Mouse (Mus musculus) kidney, postnatal 0 days (tissue): ENCODE data around the gene Erc2. TPM values are rescaled to one million over a fixed set of nuclear protein-coding genes. Genes with fewer than 3 reads are reported as not detected.

Experiments used
- ATAC-seq: fragments of 200-750 bp; cut with Nextera tagmentation; replicated peaks from 2 replicates; pipeline ENCODE4 v1.8.0; 2017; ENCODE audit warnings: low read depth, moderate number of reproducible peaks, moderate TSS enrichment, moderate library complexity; ENCODE audit not compliant: low FRiP score
- DNase-seq: peaks from one replicate; pipeline ENCODE4 v3.0.0-alpha.2; 2016; ENCODE audit warnings: low spot score
- H3K27ac ChIP-seq: fragments of 300-500 bp; sonication (generic); 2 replicates; pipeline ENCODE4 v1.5.1; 2014; ENCODE audit warnings: mild to moderate bottlenecking
- H3K27me3 ChIP-seq: fragments of 300-500 bp; sonication (generic); 2 replicates; pipeline ENCODE4 v1.6.1; 2014; ENCODE audit warnings: low read length, mixed read lengths; ENCODE audit not compliant: insufficient read depth
- H3K36me3 ChIP-seq: fragments of 300-500 bp; sonication (generic); 2 replicates; pipeline ENCODE4 v1.6.1; 2014; ENCODE audit warnings: low read length, mixed read lengths; ENCODE audit not compliant: insufficient read depth
- H3K4me1 ChIP-seq: fragments of 300-500 bp; sonication (generic); replicated peaks from 2 replicates; pipeline ENCODE4 v1.6.1; 2014; ENCODE audit warnings: antibody characterized with exemption, low read length, mixed read lengths; ENCODE audit not compliant: insufficient read depth
- H3K4me2 ChIP-seq: fragments of 300-500 bp; sonication (generic); 2 replicates; pipeline ENCODE4 v1.6.1; 2014; ENCODE audit warnings: mild to moderate bottlenecking, low read length, moderate library complexity, mixed read lengths
- H3K4me3 ChIP-seq: fragments of 300-500 bp; sonication (generic); replicated peaks from 2 replicates; pipeline ENCODE4 v1.5.1; 2014; ENCODE audit warnings: low read depth, low read length
- H3K9ac ChIP-seq: fragments of 300-500 bp; sonication (generic); 2 replicates; pipeline ENCODE4 v1.6.1; 2014; ENCODE audit warnings: low read depth, low read length
- H3K9me3 ChIP-seq: fragments of 300-500 bp; sonication (generic); replicated peaks from 2 replicates; pipeline ENCODE4 v1.6.1; 2016; ENCODE audit warnings: low read length, inconsistent platforms, mixed read lengths
- CTCF ChIP-seq: IDR thresholded peaks from 2 replicates; pipeline ENCODE4 v1.5.1; 2016; ENCODE audit warnings: antibody characterized with exemption, low read depth, mild to moderate bottlenecking, moderate library complexity
- WGBS: fragments of 180-500 bp; shearing (Covaris S2); extraction: QIAGEN DNeasy Blood & Tissue Kit; methylation state at CpG from one replicate; pipeline ENCODE4 v1.1.7; 2014; 5-methylcytosine and 5-hydroxymethylcytosine counted together
- polyA plus RNA-seq: library from polyadenylated mRNA; unstranded; fragments of >200 nt; fragmentation: Nextera tagmentation; extraction: Ambion mirVana; gene quantifications from 2 replicates; pipeline ENCODE4 v1.2.1, GENCODE M21; 2015

The Erc2 gene
- polyA plus RNA-seq, 1 experiment from 2014 or later, result 6.8 TPM

DNA sequence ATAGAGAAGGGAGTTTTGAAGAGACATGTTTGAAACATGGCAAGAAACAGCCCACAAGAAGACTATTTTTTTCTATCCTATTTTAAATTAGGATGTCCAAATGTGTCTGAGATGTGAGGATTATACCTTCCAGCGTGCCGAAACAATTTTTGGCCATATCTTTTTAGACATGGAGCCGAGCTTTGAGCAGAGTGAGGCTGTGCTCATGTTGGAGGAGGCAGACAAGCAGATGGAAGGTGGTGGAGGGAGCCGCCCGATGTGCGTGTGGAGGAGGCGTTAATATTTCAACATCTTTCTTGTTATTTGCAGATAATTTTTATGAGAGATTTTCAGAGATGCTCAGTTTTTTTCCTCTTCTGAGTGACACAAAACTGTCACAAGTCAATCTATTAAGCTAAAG is 50.5 kb downstream of the Erc2 start:
- ATAC-seq, result no peak
- Histone ChIP-seq H3K36me3 (no peaks in the 10 kb centered on the region), H3K4me2 (no peak overlapping the region), H3K4me3 (no peak overlapping the region), H3K27me3 (no peaks in the 10 kb centered on the region), H3K4me1 (no peaks in the 10 kb centered on the region), H3K9me3 (no peaks in the 10 kb centered on the region), H3K9ac (no peak overlapping the region), H3K27ac (no peak overlapping the region)
- no peak for TF ChIP-seq CTCF
- DNase-seq, result no peak
- WGBS, result 93% methylated on average over 7 of the region's 7 CpGs

- Histone ChIP-seq H3K36me3 (no peaks in the 10 kb centered on the region), H3K4me3 (no peak overlapping the region), H3K27me3 (no peaks in the 10 kb centered on the region), H3K9ac (no peak overlapping the region), H3K9me3 (no peaks in the 10 kb centered on the region), H3K27ac (no peak overlapping the region), H3K4me2 (no peak overlapping the region), H3K4me1 (no peaks in the 10 kb centered on the region)
- DNase-seq, result no peak
- TF ChIP-seq CTCF, result no peak
- WGBS, result 91% methylated on average over 4 of the region's 4 CpGs
- ATAC-seq, result no peak
Observed at GRCm38 (mm10) chr14:27674096-27674495, 51.9 kb downstream of the Erc2 start.

GRCm38 (mm10) chr14:27674561-27674960 is 52.3 kb downstream of the Erc2 start:
- DNase-seq, result no peak
- H3K27me3 ChIP-seq, result no peaks in the 10 kb centered on the region
- H3K4me1 ChIP-seq, result no peaks in the 10 kb centered on the region
- H3K36me3 ChIP-seq, result no peaks in the 10 kb centered on the region
- WGBS, result 89% methylated on average over 10 of the region's 10 CpGs
- no peak overlapping the region for H3K27ac ChIP-seq
- TF ChIP-seq CTCF, result no peak
- H3K4me2 ChIP-seq, result no peak overlapping the region
- no peak overlapping the region for H3K9ac ChIP-seq
- no peak for ATAC-seq
- H3K4me3 ChIP-seq, result no peak overlapping the region
- H3K9me3 ChIP-seq, result no peaks in the 10 kb centered on the region

DNA sequence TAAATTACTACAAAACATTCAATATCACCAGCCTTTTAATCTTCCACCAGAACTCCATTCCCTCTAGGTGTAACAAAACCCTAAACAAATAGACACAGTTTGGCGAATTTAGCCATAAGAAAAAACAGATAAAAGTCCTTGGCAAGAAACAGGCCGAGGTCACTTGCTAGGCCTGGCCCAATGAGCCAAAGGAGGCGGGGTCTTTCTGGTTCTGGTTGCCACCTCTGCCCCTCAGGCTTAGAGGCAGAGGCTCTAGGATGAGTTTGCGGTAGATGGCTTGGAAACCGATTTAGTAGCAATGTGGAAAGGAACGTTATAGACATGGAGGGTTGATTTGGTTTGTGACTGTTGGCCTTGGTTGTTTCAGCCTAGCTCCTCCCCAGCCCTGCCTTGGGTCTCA is 52.8 kb downstream of the Erc2 start:
- ATAC-seq (no peak), DNase-seq (no peak)
- no peaks in the 10 kb centered on the region for H3K4me1 ChIP-seq
- H3K4me3 ChIP-seq, result no peak overlapping the region
- H3K36me3 ChIP-seq, result no peaks in the 10 kb centered on the region
- no peaks in the 10 kb centered on the region for H3K27me3 ChIP-seq
- no peak overlapping the region for H3K4me2 ChIP-seq
- WGBS, result 80% methylated on average over 6 of the region's 6 CpGs
- no peaks in the 10 kb centered on the region for H3K9me3 ChIP-seq
- TF ChIP-seq CTCF, result no peak
- H3K27ac ChIP-seq, result no peak overlapping the region
- no peak overlapping the region for H3K9ac ChIP-seq

- TF ChIP-seq CTCF, result no peak
- no peak overlapping the region for H3K9ac ChIP-seq
- H3K9me3 ChIP-seq, result no peaks in the 10 kb centered on the region
- H3K27me3 ChIP-seq, result no peaks in the 10 kb centered on the region
- H3K27ac ChIP-seq, result no peak overlapping the region
- H3K4me1 ChIP-seq, result no peaks in the 10 kb centered on the region
- 81% methylated on average over 3 of the region's 3 CpGs for WGBS
- H3K36me3 ChIP-seq, result no peaks in the 10 kb centered on the region
- no peak overlapping the region for H3K4me2 ChIP-seq
- DNase-seq (no peak), ATAC-seq (no peak)
- no peak overlapping the region for H3K4me3 ChIP-seq
Observed at GRCm38 (mm10) chr14:27682368-27683052, 60.3 kb downstream of the Erc2 start.

DNA sequence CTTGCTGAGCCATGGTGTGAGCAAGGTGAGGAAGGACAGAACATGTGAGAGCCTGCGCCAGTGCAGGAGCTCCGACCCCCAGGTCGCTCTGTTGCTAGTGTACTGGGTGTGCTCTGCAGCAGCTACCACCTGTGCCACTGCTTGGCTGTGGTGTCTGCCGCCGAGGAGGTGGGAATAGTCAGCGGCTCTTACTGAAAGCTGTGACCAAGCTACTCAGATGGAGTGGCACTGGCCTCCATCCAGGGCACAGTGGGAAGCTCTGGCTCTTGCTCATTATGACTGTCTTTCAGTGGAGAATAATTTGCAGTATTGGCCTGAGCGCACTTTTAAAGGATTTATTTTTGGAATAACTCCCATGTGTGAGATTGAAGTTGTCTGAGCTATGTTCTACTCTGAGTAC is 73.6 kb downstream of the Erc2 start:
- no peaks in the 10 kb centered on the region for H3K4me1 ChIP-seq
- H3K9me3 ChIP-seq, result no peaks in the 10 kb centered on the region
- DNase-seq (no peak), ATAC-seq (no peak)
- no peak overlapping the region for H3K4me3 ChIP-seq
- H3K36me3 ChIP-seq, result no peaks in the 10 kb centered on the region
- WGBS, result 95% methylated on average over 7 of the region's 7 CpGs
- no peak overlapping the region for H3K9ac ChIP-seq
- no peak for TF ChIP-seq CTCF
- no peaks in the 10 kb centered on the region for H3K27me3 ChIP-seq
- no peak overlapping the region for H3K27ac ChIP-seq
- H3K4me2 ChIP-seq, result no peak overlapping the region

GRCm38 (mm10) chr14:27717364-27717763 is 95.1 kb downstream of the Erc2 start:
- TF ChIP-seq CTCF, result no peak
- Histone ChIP-seq H3K27ac (no peak overlapping the region), H3K4me3 (no peak overlapping the region), H3K36me3 (no peaks in the 10 kb centered on the region), H3K4me2 (no peak overlapping the region), H3K4me1 (no peaks in the 10 kb centered on the region), H3K9ac (no peak overlapping the region), H3K9me3 (no peaks in the 10 kb centered on the region), H3K27me3 (no peaks in the 10 kb centered on the region)
- ATAC-seq, result no peak
- WGBS, result 59% methylated on average over 7 of the region's 7 CpGs
- DNase-seq, result no peak
